Mouse (Mus musculus): Measurements from ENCODE around the gene Pmpca. TPM values are rescaled to one million over a fixed set of nuclear protein-coding genes. Genes with fewer than 3 reads are reported as not detected.

Gene Pmpca
- total and polyA plus RNA-seq, 3 experiments: 76.5 to 542 (median 94.3) TPM

DNA sequence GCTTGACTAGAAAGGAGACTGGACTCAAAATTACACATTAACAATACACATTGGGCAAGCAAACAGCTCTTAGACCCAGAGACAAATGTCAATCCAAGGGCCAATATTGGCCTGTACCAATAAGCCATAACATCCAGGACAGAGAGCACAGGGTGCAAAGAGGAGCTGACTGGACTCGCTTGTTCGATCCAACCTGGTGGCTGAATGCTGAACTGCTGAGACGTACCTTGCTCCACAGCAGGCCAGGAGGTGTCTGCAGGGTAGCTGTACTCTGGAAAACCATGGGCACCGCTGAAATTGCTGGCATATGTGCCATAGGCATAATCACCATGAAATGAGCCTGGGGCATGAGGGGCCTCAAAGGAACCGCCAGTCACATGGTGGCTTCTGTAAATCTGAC lies 40.7 kb downstream of the Pmpca start:
- H3K36me3 ChIP-seq (replicated peaks): peaks cover 97% of the 10 kb centered on the region
- no peak for ATAC-seq (ENCODE audit: extremely low read depth, insufficient number of reproducible peaks, low FRiP score, poor library complexity, severe bottlenecking)
- H3K9me3 ChIP-seq (replicated peaks): no peaks in the 10 kb centered on the region

DNA sequence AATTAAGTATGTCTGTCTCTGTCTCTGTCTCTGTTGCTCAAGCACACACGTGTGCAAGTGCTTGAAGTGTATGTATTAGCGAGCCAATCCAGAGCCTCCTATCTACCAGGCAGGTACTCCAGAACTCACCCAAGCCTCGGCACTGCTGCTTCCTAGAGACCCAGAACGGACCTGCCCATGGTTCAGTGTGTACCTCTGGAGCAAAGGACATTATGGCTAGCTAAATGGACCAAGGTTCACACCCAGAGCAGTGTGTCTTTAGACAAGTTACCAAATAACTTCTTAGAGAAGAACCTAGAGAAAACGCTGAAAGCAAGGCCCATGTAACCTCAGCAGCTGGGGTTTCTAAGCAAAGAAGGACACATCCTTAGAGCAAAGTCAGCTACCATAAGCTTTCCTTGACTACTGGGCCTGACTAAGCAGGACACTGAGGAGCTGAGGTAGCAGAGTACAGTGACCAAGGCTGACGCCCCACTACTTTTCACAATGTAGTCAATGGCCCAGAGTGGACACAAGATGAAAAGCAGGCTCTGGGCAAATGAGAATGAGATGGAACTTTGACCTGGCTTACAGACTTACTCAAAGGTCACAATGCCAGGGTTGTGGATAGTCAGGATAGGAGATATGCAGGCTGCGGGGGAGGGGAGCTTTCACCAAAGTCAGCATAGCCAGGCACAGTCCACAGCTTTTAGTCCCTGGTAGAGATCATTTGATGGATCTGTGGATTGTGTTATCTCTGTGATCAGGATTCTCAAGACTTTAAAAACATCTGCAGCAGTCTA lies 45.8 kb downstream of the Pmpca start:
- no peaks in the 10 kb centered on the region for H3K9me3 ChIP-seq (replicated peaks)
- peaks cover 94% of the 10 kb centered on the region for H3K36me3 ChIP-seq (replicated peaks)
- no peak for ATAC-seq (ENCODE audit: extremely low read depth, insufficient number of reproducible peaks, low FRiP score, poor library complexity, severe bottlenecking)
- no peaks in the 10 kb centered on the region for H3K27me3 ChIP-seq (ENCODE audit: insufficient read depth, low read length)
- no peak for DNase-seq (ENCODE audit: low spot score)
- H3K4me3 ChIP-seq (ENCODE audit: low read depth, low read length): no peak overlapping the region
- TF ChIP-seq POLR2AphosphoS5 (IDR thresholded peaks at IDR 0.05; ENCODE audit: insufficient replicate concordance, low read depth, low read length) (no peak), GATA2 (IDR thresholded peaks at IDR 0.05; ENCODE audit: borderline replicate concordance, low read depth, low read length) (no peak), TAL1 (conservative IDR thresholded peaks at IDR 0.05; ENCODE audit: low read depth, low read length) (no peak), CTCF (IDR thresholded peaks at IDR 0.05; ENCODE audit: low read depth, low read length) (no peak), GATA1 (IDR thresholded peaks at IDR 0.05; ENCODE audit: borderline replicate concordance, low read length) (no peak)
- peaks cover 27% of the 10 kb centered on the region for H3K4me1 ChIP-seq (ENCODE audit: insufficient read depth, low read depth, low read length)

More for the DNA sequence above, 40.7 kb downstream of the Pmpca start:
- Histone ChIP-seq H3K27me3 (ENCODE audit: insufficient read depth, low read length) (no peaks in the 10 kb centered on the region), H3K4me3 (ENCODE audit: low read depth, low read length) (no peak overlapping the region), H3K4me1 (ENCODE audit: insufficient read depth, low read depth, low read length) (no peaks in the 10 kb centered on the region)
- no peak for TF ChIP-seq CTCF (IDR thresholded peaks at IDR 0.05; ENCODE audit: low read depth, low read length)
- no peak for TF ChIP-seq POLR2AphosphoS5 (IDR thresholded peaks at IDR 0.05; ENCODE audit: insufficient replicate concordance, low read depth, low read length)
- no peak for TF ChIP-seq TAL1 (conservative IDR thresholded peaks at IDR 0.05; ENCODE audit: low read depth, low read length)
- TF ChIP-seq GATA1 (IDR thresholded peaks at IDR 0.05; ENCODE audit: borderline replicate concordance, low read length): no peak
- TF ChIP-seq GATA2 (IDR thresholded peaks at IDR 0.05; ENCODE audit: borderline replicate concordance, low read depth, low read length): no peak
- DNase-seq (ENCODE audit: low spot score): no peak

DNA sequence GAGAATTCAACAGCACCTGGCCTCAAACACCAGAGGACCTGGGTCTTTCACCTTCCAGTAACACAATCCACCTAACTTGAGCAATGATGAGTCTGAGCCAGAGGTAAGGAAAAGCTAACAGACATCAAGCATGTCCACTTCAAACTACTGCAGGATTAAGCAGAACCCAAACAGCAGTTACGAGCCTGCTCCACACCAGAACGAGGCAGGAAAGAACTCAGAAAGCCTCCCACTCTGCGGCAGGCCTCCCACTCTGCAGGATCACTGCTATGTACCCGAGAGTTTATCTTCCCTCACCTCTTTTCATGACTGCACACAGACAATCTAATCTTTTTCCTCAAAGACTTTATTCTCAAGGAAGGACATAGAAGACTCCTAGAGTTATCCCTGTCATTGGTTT lies 48.1 kb downstream of the Pmpca start:
- no peak for TF ChIP-seq POLR2AphosphoS5 (IDR thresholded peaks at IDR 0.05; ENCODE audit: insufficient replicate concordance, low read depth, low read length)
- TF ChIP-seq GATA2 (IDR thresholded peaks at IDR 0.05; ENCODE audit: borderline replicate concordance, low read depth, low read length): no peak
- TF ChIP-seq GATA1 (IDR thresholded peaks at IDR 0.05; ENCODE audit: borderline replicate concordance, low read length): no peak
- no peak for TF ChIP-seq TAL1 (conservative IDR thresholded peaks at IDR 0.05; ENCODE audit: low read depth, low read length)
- no peak for TF ChIP-seq CTCF (IDR thresholded peaks at IDR 0.05; ENCODE audit: low read depth, low read length)
- Histone ChIP-seq H3K9me3 (replicated peaks) (no peaks in the 10 kb centered on the region), H3K4me1 (ENCODE audit: insufficient read depth, low read depth, low read length) (peaks cover 32% of the 10 kb centered on the region), H3K4me3 (ENCODE audit: low read depth, low read length) (no peak overlapping the region), H3K36me3 (replicated peaks) (peaks cover 94% of the 10 kb centered on the region), H3K27me3 (ENCODE audit: insufficient read depth, low read length) (no peaks in the 10 kb centered on the region)
- ATAC-seq (ENCODE audit: extremely low read depth, insufficient number of reproducible peaks, low FRiP score, poor library complexity, severe bottlenecking): no peak
- no peak for DNase-seq (ENCODE audit: low spot score)

DNA sequence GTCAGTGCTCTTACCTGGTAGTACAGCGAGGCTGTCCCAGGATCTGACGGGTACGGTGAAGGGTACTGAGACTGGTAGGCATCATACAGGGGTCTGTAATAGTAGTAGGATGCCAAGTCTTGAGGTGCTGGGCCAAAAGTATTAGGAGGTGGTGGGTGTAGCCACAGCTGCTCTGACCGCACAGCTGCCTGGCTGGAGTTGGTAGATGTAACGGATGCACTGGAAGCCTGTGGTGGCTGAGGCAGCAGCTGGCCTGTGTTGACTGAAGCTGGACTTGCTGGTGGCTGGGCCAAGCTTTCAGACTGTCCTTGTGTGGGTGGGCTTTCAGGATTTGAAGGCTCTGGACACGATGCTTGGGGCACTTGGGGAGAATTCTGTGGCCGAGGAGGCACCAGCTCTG lies 49.2 kb downstream of the Pmpca start:
- Histone ChIP-seq H3K4me3 (ENCODE audit: low read depth, low read length) (no peak overlapping the region), H3K9me3 (replicated peaks) (no peaks in the 10 kb centered on the region), H3K27me3 (ENCODE audit: insufficient read depth, low read length) (no peaks in the 10 kb centered on the region), H3K4me1 (ENCODE audit: insufficient read depth, low read depth, low read length) (peaks cover 39% of the 10 kb centered on the region), H3K36me3 (replicated peaks) (peaks cover 84% of the 10 kb centered on the region)
- TF ChIP-seq POLR2AphosphoS5 (IDR thresholded peaks at IDR 0.05; ENCODE audit: insufficient replicate concordance, low read depth, low read length) (no peak), CTCF (IDR thresholded peaks at IDR 0.05; ENCODE audit: low read depth, low read length) (no peak), GATA2 (IDR thresholded peaks at IDR 0.05; ENCODE audit: borderline replicate concordance, low read depth, low read length) (no peak)
- ATAC-seq (ENCODE audit: extremely low read depth, insufficient number of reproducible peaks, low FRiP score, poor library complexity, severe bottlenecking) (no peak), DNase-seq (ENCODE audit: low spot score) (no peak)

DNA sequence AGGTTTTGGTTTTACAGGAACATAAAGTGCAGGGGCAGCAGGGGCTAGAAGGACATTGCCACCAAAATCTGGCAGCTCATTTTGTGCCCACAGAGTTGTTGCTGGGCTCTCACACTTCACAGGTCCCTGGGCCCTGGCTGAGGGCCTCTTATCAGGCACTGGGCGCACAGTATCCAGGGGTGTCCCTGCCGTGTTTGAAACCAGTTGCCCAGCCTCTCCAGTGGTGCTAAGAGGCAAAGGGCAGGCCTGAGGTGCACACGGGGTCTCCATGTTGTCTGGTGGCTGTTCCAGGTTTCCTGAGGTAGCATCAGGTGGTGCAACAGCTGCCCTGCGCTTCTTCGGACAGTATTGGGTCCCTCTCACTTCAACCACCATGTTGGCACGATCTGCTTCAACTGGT lies 50.5 kb downstream of the Pmpca start:
- peaks cover 50% of the 10 kb centered on the region for H3K4me1 ChIP-seq (ENCODE audit: insufficient read depth, low read depth, low read length)
- TF ChIP-seq GATA2 (IDR thresholded peaks at IDR 0.05; ENCODE audit: borderline replicate concordance, low read depth, low read length): no peak
- TF ChIP-seq POLR2AphosphoS5 (IDR thresholded peaks at IDR 0.05; ENCODE audit: insufficient replicate concordance, low read depth, low read length): no peak
- no peak for TF ChIP-seq TAL1 (conservative IDR thresholded peaks at IDR 0.05; ENCODE audit: low read depth, low read length)
- TF ChIP-seq GATA1 (IDR thresholded peaks at IDR 0.05; ENCODE audit: borderline replicate concordance, low read length): no peak
- no peak for TF ChIP-seq CTCF (IDR thresholded peaks at IDR 0.05; ENCODE audit: low read depth, low read length)
- no peaks in the 10 kb centered on the region for H3K27me3 ChIP-seq (ENCODE audit: insufficient read depth, low read length)
- no peak for DNase-seq (ENCODE audit: low spot score)
- H3K9me3 ChIP-seq (replicated peaks): no peaks in the 10 kb centered on the region
- no peak for ATAC-seq (ENCODE audit: extremely low read depth, insufficient number of reproducible peaks, low FRiP score, poor library complexity, severe bottlenecking)
- H3K4me3 ChIP-seq (ENCODE audit: low read depth, low read length): no peak overlapping the region
- peaks cover 71% of the 10 kb centered on the region for H3K36me3 ChIP-seq (replicated peaks)

DNA sequence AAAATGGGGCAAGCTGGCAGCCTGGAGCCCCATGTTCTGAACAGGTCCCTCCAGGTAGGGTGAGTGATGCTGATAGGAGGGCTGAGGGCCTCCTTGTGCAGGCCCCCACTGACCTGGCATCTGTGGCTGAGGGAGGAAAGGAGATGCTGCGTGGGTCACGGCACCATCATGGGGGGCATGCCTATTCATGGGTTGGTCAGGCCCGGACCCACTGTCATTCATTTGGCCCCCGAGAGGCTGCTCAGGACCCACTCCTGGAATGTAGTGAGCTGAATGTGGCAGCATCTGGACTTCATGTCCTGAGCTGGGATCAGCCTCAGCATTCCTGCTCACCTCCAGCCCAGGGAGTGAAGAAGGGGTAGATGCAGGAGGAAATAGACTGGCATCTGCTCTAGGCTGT lies 52.1 kb downstream of the Pmpca start:
- Histone ChIP-seq H3K4me1 (ENCODE audit: insufficient read depth, low read depth, low read length) (peaks cover 51% of the 10 kb centered on the region), H3K36me3 (replicated peaks) (peaks cover 55% of the 10 kb centered on the region), H3K9me3 (replicated peaks) (no peaks in the 10 kb centered on the region), H3K27me3 (ENCODE audit: insufficient read depth, low read length) (no peaks in the 10 kb centered on the region), H3K4me3 (ENCODE audit: low read depth, low read length) (peak overlapping the region; percentile 18; the same call in 1 of the 2 replicates)
- DNase-seq (ENCODE audit: low spot score) (no peak), ATAC-seq (ENCODE audit: extremely low read depth, insufficient number of reproducible peaks, low FRiP score, poor library complexity, severe bottlenecking) (no peak)
- no peak for TF ChIP-seq TAL1 (conservative IDR thresholded peaks at IDR 0.05; ENCODE audit: low read depth, low read length)
- no peak for TF ChIP-seq GATA1 (IDR thresholded peaks at IDR 0.05; ENCODE audit: borderline replicate concordance, low read length)
- no peak for TF ChIP-seq POLR2AphosphoS5 (IDR thresholded peaks at IDR 0.05; ENCODE audit: insufficient replicate concordance, low read depth, low read length)
- TF ChIP-seq CTCF (IDR thresholded peaks at IDR 0.05; ENCODE audit: low read depth, low read length): no peak
- no peak for TF ChIP-seq GATA2 (IDR thresholded peaks at IDR 0.05; ENCODE audit: borderline replicate concordance, low read depth, low read length)

All from G1E (cell line).